Mouse (Mus musculus) thymus, postnatal 0 days (tissue): ENCODE results near the gene Pnkd. TPM values are rescaled to one million over a fixed set of nuclear protein-coding genes. Genes with fewer than 3 reads are reported as not detected.
A peak's percentile ranks its signal among the peaks of the same experiment; 100 is the strongest.
"Not testable (repeated sequence)": the region's sequence is repeated elsewhere in the genome, so short reads cannot be mapped to it uniquely, and the experiment has no call there.

Experiments
- DNase-seq: peaks from one replicate; pipeline ENCODE4 v3.0.0-alpha.2; 2015; ENCODE audit warnings: low spot score
- polyA plus RNA-seq: library from polyadenylated mRNA; unstranded; fragments of >200 nt; fragmentation: Nextera tagmentation; extraction: Ambion mirVana; gene quantifications from 2 replicates; pipeline ENCODE4 v1.2.1, GENCODE M21; 2015

The Pnkd gene
- polyA plus RNA-seq, 1 experiment from 2014 or later, result 84.9 TPM

DNA sequence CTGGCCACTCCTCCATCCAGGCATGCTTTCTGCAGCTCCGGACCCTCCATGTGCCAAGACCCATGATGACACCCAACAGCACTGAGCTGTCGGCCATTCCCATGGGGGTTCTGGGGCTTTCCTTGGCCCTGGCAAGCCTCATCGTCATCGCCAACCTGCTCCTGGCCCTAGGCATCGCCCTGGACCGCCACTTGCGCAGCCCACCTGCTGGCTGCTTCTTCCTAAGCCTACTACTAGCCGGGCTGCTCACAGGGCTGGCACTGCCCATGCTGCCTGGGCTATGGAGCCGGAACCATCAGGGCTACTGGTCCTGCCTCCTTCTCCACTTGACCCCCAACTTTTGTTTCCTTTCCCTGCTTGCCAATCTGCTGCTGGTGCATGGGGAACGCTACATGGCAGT is 6.2 kb upstream of the Pnkd start, which contains the start of gene Gpbar1:
Gene Gpbar1, plus strand, starts transcription at position 13 of the 400 bp plus-strand sequence.
- DNase-seq, result no peak

DNA sequence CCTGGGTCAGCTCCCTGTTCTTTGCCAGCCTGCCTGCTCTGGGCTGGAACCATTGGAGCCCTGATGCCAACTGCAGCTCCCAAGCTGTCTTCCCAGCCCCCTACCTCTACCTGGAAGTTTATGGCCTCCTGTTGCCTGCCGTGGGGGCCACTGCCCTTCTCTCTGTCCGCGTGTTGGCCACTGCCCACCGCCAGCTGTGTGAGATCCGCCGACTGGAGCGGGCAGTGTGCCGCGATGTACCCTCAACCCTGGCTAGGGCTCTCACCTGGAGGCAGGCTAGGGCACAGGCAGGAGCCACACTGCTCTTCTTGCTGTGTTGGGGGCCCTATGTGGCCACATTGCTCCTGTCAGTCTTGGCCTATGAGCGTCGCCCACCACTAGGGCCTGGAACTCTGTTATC is 5.7 kb upstream of the Pnkd start:
- DNase-seq, result no peak

DNA sequence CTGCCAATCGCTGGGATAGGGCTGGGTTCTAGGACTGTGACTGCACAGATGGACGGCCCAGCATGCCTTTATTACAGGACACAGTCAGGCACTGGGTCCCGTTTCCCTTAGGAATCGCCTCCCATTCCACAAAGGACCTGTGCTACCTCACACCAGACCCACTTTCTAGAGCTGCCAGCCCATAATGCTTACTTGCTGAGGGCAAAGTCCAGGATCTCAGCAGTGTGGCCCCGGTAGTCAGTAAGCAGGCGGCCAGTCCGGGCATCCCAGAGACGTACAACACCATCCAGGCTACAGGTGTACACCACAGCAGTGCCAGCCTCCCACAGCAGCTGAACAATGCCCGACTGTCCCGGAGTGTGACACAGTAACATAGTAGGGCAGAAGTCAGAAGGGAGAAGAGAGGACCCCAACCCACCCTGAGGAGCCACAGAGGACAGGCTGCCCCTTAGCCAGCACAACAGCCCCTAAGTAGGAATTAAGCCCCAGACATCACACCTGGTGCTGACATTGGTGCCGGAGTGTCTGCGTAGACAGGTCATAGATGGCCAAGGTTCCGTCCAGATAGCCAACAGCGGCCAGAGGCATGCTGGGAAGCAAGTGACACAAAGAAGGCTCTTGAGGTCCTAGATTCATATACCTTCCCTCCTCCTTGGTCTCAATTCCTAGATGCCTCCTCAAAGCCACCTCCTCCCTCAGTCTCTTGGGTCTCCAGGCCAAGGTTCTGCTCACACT is 4.0 kb upstream of the Pnkd start:
- DNase-seq, result no peak

DNA sequence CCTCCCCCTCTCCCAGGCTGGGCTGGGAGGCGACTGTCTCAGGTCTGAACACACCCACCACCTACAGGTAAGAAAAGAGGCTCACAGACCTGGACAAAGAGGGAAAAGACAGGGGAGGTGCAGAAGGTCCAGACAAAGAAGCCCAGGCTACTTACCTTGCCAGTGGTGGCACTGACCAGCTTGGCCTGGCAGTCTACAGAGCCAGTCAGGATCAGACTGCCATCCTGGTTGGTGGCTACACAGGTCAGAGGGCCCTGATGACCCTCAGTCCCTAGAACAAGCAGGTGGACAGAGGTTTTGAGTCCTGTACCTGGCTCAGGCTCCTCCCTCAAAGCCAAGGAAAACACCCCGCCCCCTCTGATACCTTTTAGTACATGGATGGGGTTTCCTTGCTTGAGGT is 3.4 kb upstream of the Pnkd start:
- DNase-seq, result no peak

DNA sequence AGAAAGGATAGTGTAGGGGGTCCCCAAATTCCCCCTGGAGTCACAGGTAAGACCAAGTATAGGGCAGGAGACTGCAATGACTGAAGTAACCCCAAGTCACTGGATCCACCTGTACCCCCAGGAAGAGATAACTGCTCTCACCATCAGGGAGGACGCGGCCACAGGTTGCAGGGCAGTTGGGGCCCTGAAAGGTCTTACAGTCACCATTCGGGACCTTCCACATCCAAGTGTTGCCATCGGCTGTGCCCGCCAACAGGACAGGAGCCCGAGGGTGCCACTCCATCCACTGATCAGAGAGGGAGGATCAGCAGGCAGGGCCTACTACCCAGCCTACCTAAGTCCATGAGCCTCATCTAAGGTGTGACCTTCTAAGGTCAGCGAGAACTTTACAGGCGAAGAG is 2.8 kb upstream of the Pnkd start:
- DNase-seq, result no peak

DNA sequence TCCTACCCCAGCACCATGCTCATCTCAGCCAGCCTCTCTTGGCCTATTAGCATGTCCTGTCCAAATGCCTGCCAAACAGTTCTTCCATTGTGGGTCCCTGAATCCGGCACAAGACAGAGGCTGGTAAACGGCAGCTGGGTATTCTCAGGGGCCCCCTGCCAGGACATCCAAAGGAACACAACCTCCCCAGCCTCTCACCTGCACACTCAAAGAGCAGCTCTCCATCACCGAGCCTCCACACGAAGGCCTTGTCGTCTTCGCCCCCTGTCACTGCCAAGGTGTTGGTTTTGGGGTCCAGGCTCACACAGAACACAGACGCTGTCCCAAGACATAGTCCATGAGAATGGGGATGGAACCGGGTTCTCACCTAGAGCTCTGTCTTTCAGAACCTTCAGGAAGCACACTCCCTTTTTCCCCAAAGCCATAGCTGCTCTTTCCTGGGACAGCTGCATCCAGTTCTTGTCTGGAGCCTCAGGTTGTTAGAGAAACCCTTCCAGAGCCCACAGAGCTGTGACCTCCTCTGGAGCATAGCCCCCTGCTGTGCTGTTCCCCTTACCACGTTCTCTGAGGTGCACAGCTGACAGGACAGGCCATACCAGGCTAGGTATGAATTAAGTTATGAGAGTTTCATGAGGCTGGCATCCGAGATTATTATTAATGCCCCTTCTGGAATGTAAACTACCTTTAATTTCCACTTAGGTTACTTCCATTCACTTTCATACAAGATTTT is 1.7 kb upstream of the Pnkd start:
- DNase-seq, result no peak

DNA sequence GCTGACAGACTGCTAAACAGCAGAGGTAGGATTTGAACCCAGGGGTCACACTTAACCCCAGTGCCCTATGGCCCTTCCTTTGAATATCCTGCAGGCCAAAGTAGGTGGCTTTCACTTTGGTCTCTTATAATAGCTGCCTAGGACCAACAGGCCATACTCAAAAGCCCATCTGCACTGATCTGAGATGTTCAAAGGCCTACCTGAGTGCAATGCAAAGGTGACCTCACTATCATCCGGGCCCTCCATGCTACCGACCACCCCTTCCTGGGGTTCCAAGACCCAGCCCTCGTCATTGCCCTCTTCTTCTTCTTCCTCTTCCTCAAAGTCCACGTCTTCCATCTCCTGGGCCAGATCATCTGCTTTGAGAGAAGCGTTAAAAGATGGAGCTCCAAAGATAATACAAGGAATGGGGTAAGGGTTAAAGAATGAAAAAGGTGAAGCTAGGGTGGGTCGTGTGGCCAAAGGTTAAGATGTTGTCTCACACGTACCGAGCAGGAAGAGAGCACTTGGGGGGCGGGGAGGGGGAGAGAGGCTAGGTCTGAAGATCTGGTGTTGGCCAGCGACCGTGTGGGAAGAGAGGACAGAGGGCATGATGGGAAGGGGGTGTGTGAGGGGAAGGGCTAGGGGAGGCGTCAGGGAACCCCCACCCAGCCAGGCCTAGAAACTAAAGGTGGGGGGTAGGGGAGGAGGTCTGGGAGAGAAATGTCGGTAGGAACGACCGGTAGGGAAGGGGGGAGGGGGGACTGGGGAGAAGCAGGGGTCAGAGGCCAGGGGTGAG is 855 bp upstream of the Pnkd start:
- peak; percentile 49 for DNase-seq

DNA sequence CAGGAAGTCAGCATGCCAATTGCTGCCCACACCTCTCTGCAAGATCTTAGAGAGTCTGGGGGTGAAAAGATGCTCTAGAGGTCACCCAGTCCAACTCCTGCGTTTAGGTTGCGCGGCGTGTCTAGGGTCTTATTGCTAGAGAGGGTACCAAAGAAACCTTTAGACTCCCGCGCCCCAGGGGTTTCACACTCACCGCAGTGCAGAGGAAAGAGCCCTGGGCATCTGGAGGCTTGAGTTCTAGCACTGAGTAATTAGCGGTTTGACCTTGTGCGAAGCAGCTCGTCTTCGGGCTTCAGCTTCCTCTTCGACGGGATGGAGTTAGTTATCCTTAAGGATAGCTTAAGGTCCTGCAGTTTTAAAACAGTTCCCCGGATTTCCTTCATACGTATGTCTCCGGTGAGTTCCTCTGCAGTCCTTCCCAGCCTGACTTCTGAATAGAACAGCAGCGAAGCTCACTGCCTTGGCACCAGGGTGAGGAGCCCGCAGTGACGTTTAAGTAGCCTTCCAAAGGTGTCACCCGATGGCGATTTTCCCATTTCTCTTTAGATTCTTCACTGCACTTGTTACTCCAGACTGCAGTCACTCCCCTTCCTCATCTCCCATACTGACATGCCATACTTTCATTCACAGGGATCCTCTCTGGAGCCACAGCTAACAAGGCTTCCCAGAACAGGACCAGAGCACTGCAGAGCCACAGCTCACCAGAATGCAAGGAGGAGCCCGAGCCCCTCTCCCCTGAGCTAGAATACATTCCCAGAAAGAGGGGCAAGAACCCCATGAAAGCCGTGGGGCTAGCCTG is 681 bp downstream of the Pnkd start:
- no peak for DNase-seq

DNA sequence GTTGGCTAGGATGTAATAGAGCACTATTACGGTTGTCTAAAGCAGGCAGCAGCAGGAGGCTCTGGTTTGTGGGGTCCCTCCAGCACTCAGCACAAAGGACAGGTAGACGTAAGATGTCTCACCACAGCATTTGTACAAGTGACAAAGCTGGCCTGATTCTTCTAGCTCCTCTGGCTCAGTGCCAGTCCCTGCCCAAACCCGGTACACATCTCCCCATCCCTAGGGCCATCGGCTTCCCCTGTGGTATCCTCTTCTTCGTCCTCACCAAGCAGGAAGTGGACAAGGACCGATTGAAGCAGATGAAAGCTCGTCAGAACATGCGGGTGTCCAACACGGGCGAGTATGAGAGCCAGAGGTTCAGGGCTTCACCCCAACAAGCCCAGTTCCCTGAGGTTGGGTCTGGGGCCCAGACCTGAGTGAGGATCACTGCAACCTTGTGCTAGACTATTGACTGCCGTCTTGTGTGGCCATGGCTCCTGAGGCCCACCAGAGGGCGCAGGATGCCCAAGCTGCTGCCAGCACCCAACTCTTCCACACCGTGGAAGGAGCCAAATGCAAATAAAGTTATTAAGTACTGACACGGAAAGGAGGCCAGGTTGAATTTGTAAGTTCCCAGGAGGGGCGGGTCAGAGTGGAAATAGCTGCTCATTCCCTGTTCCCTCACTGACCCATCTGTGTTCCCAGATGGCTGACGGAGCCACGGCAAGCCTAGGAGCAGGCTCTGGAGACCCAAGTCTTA is 2.3 kb downstream of the Pnkd start:
- not testable (repeated sequence) for DNase-seq

DNA sequence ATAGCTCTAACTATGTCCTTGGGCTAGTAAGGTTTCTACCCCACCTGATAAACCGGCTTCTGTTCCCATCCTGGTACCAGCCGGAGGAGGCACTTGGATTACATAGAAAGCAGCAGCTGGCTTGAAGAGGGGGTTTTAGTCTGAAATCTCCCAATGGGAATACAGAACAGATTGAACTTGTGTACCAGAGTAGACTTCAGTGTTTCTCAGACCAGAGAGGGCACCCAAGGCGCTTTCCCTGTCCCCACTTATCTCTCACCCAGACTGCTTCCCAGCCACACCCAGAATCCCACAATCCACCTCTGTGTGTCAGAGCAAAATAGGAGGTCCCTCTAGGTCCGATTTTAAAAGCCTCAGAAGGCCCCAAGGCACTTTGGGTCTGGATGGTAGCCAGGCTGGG is 3.6 kb downstream of the Pnkd start:
- DNase-seq, result no peak

DNA sequence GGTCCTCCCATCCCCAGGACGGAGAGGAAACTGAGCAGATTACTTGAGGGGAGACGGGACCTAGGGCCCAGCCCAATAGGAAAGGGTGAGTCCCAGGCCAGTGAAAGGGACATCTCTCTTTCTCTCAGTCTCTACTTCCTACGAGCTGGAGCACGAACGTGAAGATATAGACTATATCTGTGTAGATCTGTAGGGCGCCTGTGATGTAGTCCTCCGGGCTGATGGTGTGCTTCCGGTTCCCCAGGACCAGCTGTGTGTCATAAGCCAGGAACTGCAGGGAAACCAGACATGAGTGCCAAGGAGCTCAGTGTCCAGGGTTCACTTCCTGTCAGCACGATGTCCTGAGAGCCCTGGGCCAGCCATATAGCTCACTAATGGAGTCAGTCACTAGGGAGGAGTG is 4.5 kb downstream of the Pnkd start:
- DNase-seq, result no peak

DNA sequence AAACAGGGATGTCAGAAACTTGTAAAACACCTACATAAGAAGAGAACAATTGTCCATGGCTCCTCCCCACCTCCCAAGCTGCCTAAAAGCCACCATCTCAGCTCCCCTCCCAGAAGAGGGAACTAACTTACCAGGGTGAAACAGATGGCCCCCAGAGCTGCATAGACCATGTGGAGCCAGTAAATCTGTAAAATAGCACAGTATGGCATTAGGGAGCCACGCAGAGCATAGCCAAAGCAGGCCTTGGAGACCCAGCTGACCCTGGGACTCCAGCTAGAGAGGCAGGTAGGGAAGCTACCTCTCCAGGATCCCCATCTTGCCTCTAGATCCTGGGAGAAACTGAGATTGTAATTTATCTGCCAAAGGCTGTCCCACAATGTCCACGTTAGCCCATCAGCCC is 5.0 kb downstream of the Pnkd start:
- no peak for DNase-seq

DNA sequence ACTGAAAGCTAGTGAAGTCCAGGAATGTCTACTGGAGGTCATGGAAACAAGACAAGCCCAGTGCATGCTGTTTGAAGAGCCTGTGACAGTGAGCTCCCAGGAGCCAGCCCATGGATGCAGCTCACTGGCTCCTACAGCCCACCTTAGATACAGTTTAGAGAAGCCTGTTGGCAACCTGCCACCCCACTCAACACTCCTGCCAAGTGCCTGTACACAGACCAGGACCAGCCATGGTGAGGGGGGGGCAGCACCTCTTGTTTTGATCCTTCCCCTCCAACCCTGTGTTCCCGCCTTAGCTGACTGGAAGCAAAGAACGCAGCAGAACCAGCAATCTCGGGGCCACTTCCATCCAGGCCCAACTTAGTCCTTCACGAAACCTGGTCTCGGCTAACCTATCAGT is 5.4 kb downstream of the Pnkd start:
- DNase-seq, result no peak

DNA sequence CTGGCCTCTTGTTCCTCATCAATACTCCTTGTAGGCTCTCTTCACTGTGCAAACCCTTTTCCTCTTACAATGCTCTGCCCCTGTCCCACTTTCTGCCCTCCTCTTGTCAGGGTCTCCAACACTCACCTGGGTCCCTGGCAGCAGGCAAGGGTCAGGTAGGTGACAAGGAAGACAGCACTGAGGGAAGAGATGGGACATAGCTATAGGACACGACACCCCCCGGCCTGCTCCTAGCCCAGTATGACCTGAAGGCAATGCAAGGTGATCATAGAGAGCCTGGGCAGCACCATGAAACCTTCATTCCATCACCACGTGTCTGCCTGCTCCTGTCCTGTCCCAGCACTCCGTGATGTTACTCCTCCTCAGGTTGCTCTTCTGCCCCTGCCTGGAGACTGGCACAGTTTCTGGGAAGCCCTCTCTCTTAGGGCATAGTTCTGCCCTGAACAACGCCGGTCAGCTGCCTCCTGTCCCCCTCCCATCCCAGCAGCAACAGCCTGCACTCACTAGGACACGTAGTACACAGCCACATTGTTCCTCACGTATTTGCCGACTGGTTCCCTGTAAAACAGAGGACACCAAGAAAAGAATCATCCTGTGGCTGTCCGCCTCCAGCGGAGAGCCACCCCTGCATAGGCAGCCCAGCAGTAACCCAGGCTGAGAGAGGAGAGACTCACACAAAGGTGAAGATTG is 7.7 kb downstream of the Pnkd start:
- DNase-seq, result no peak

DNA sequence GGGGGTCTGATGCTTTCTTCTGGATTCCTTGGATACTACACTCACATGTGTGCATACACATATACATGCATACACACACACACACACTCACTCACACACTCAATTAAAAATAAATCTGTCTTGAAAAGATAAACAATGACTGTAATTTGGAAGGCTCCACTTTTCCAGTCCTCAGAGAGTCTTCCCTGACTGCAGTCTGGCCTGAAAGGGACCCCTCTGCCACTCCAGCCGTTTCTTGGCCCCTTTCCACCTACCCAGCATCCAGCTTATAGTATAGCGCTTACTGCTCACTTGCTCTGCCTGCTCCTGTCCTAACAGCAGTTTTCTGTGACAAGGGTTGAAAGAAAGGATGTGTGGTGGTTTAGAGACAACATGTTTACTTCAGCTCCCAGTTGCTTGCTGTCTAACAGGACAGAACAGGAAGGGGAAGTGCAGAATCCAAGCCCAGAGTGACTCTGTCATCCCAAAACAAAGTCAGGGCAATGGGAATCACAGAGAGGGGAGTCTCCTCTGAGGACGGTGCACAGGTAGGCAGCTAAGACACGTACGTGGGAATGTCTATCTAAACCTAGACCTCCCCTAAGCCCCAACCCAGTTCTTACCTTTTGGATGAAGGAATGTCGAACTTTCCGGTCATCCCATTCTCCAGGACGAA is 8.7 kb downstream of the Pnkd start:
- no peak for DNase-seq

DNA sequence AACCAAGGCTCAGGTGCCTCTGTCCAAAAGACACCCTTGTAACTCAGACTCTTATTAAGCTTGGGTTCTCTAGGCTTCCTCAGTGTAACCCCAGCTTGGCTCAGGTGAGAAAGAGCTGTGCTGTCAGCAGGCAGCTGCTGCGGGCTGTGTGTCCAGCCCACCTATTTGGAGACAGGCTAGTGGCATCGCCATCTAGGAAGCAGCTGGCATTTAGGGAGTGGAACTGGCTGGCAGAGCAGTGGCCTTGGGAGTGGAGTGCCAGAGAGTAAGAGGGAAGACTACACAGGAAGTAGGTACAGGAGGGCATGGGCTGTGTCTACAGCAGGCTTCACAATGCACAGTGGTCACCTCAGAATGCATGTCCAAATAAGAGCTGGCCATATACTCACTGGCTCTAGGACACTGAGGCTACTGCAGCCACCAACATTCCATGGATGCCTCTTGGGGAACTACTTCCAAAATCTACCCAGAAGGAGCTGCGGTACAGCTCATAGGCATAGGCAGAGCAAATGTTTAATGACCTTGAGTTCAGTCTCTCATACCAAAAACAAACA is 9.4 kb downstream of the Pnkd start:
- no peak for DNase-seq

DNA sequence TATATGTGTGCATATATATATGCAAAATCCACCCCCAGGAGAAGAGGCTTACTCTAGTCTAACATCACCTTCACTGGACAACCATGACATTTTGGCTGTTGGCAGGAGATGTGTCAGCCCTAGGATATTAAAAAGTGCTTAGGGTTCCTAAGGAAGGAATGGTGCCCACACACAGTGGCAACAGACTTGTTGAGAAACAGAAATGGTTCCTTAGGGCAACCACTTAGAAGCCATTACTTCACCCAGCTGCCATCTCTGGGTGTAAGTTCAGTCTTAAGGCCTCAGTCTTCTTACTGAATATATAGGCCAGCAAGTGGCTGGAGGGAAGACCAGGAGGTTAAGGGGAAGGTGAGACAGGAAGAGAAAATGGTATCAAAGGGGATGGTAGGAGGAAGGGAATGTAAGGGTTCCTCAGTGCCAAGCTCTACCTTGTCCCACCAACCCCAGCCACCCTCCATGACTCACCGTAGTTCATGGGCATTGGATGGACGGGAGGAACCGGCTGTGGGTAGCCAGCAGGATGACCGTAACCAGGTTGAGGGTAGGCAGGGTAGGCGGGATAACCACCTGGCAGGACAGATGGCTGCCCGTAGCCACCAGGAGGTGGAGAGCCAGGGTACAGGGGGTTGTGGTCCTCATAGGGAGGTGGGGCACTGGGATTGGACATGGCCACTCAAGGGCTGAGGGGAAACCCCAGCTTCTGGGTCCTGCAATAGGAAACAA is 10.2 kb downstream of the Pnkd start:
- DNase-seq, result no peak

DNA sequence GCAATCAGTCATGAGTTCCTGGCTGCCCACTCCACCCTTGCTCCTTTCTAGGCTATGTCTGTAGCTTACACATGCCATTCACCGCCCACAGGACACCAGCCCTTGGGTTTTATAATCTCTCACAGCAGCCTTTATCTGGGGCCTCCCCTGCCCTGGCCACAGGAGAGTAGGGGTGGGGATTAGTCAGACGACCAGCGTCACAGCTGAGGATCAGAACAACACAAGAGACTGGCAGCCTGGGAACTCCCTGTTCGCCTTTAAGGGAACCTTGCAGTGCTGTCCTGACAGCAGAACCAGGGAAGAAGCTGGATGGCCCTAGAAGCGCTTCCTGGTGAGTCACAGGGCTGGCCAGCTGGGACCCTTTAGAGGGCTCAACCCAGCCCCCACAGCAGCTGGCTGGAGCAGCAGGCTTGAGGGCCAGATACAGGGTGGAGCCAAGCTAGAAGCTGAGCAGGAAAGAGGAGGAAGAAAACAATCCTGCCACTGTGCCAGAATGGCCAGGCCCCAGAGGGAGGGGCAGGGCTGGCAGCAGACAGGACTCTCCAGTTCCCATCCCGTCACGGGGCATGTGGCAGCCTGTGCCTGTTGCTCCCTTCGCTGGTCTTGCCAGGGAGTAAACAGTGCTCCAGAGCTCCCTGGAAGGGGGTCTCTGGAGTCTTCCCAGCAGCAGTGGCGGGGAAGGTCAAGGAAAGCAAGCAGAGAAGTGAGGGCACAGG is 10.9 kb downstream of the Pnkd start:
- no peak for DNase-seq
